Comparison of ENCODE assay signal across 28 mouse cellular contexts in genomic region chr5:37819541-37819940, GRCm38 (mm10). TPM values are rescaled to one million over a fixed set of nuclear protein-coding genes. Genes with fewer than 3 reads are reported as not detected.
DNase-seq lines count a peak whose midpoint lies in the region; ATAC-seq and TF ChIP-seq lines count a peak whose summit lies in the region.
"Had no signal": no experiment of that assay in that cellular context is flagged by ENCODE, and none has a peak within 500 bp of the region (broad histone marks: within the 10 kb centered on the region; RNA-seq: fewer than 3 reads in every experiment).

No protein-coding gene starts in this region.

- H3K79me2 ChIP-seq in heart, adult 2 months (replicated peaks; ENCODE audit: control insufficient read depth, insufficient read depth, low read length) = no peaks in the 10 kb centered on the region

- no peak overlapping the region for H3K27ac ChIP-seq in forebrain, embryonic 10.5 days
- no peak overlapping the region for H3K27ac ChIP-seq in forebrain, embryonic 11.5 days (ENCODE audit: low read depth, low read length)
- peak overlapping the region; percentile 75; the same call in 1 of the 2 replicates for H3K27ac ChIP-seq in embryonic facial prominence, embryonic 10.5 days (replicated peaks)
- H3K27ac ChIP-seq in embryonic facial prominence, embryonic 15.5 days (replicated peaks) = peak overlapping the region; percentile 71
- peak overlapping the region; percentile 53 for H3K27ac ChIP-seq in limb, embryonic 14.5 days (replicated peaks; ENCODE audit: low read depth, low read length)
- H3K27ac ChIP-seq in heart, adult 2 months = no peak overlapping the region
- H3K27ac ChIP-seq: hindbrain, embryonic 15.5 days; stomach, embryonic 15.5 days had no signal

- no peak for TF ChIP-seq POLR2A in limb, embryonic 14.5 days (IDR thresholded peaks at IDR 0.05; ENCODE audit: borderline replicate concordance, extremely low read depth, insufficient read depth, insufficient read length)
- no peak for TF ChIP-seq POLR2A in heart, adult 2 months (IDR thresholded peaks at IDR 0.05; ENCODE audit: insufficient read depth, low read depth, low read length)

- ATAC-seq in forebrain, embryonic 11.5 days (replicated peaks; ENCODE audit: low FRiP score) = no peak
- ATAC-seq in embryonic facial prominence, embryonic 15.5 days (ENCODE audit: insufficient number of reproducible peaks, low FRiP score, low TSS enrichment, low read depth) = no peak
- ATAC-seq in limb, embryonic 14.5 days (ENCODE audit: low FRiP score, low read depth) = no peak
- ATAC-seq: forebrain, embryonic 16.5 days; inflammation-experienced regulatory T-cells, adult 6 months; Patski had no signal

- H3K4me2 ChIP-seq in forebrain, embryonic 11.5 days (ENCODE audit: low read depth, low read length, severe bottlenecking) = no peak overlapping the region
- H3K4me2 ChIP-seq in embryonic facial prominence, embryonic 15.5 days (replicated peaks) = peak overlapping the region; percentile 53
- peak overlapping the region; percentile 39 for H3K4me2 ChIP-seq in limb, embryonic 14.5 days (replicated peaks; ENCODE audit: low read depth, low read length, severe bottlenecking)
- H3K4me2 ChIP-seq: heart, embryonic 12.5 days; hindbrain, embryonic 15.5 days; stomach, embryonic 15.5 days had no signal

- no peak for TF ChIP-seq CTCF in heart, adult 2 months (IDR thresholded peaks at IDR 0.05)

- no peak overlapping the region for H3K9ac ChIP-seq in forebrain, embryonic 11.5 days (ENCODE audit: low read length)
- 0 out of 2 replicates have a peak overlapping the region, but pooled peaks have one; percentile 16 for H3K9ac ChIP-seq in embryonic facial prominence, embryonic 15.5 days
- peak overlapping the region; percentile 38 for H3K9ac ChIP-seq in limb, embryonic 14.5 days (ENCODE audit: low read depth, low read length, severe bottlenecking)
- H3K9ac ChIP-seq in heart, adult 2 months (ENCODE audit: low read depth, low read length) = no peak overlapping the region
- H3K9ac ChIP-seq: heart, embryonic 12.5 days; hindbrain, embryonic 15.5 days; stomach, embryonic 15.5 days had no signal

- peak overlapping the region; percentile 8; the same call in 1 of the 2 replicates for H3K4me3 ChIP-seq in forebrain, embryonic 10.5 days
- H3K4me3 ChIP-seq in forebrain, embryonic 11.5 days (ENCODE audit: low read depth, low read length) = no peak overlapping the region
- H3K4me3 ChIP-seq in embryonic facial prominence, embryonic 10.5 days = peak overlapping the region; percentile 72
- peak overlapping the region; percentile 35 for H3K4me3 ChIP-seq in embryonic facial prominence, embryonic 15.5 days (replicated peaks)
- peak overlapping the region; percentile 23 for H3K4me3 ChIP-seq in limb, embryonic 14.5 days (replicated peaks; ENCODE audit: low read length)
- H3K4me3 ChIP-seq in heart, adult 2 months = no peak overlapping the region
- H3K4me3 ChIP-seq: heart, embryonic 12.5 days; hindbrain, embryonic 15.5 days; stomach, embryonic 15.5 days had no signal

- H3K36me3 ChIP-seq in forebrain, embryonic 10.5 days (replicated peaks) = peaks cover 8% of the 10 kb centered on the region
- H3K36me3 ChIP-seq in forebrain, embryonic 11.5 days (ENCODE audit: control insufficient read depth, insufficient read depth, low read length) = no peaks in the 10 kb centered on the region
- peaks cover 22% of the 10 kb centered on the region for H3K36me3 ChIP-seq in embryonic facial prominence, embryonic 10.5 days (replicated peaks)
- H3K36me3 ChIP-seq in embryonic facial prominence, embryonic 15.5 days = no peaks in the 10 kb centered on the region
- H3K36me3 ChIP-seq in limb, embryonic 14.5 days (ENCODE audit: control insufficient read depth, insufficient read depth, low read length) = 0 out of 2 replicates have a peak, but pooled peaks cover 3% of the 10 kb centered on the region
- no peaks in the 10 kb centered on the region for H3K36me3 ChIP-seq in heart, adult 2 months (ENCODE audit: control insufficient read depth, insufficient read depth, low read length)
- H3K36me3 ChIP-seq: heart, embryonic 12.5 days; hindbrain, embryonic 15.5 days; stomach, embryonic 15.5 days had no signal

- TF ChIP-seq EP300 in heart, adult 2 months (IDR thresholded peaks at IDR 0.05; ENCODE audit: insufficient read depth, low read depth, low read length) = no peak

- intact Hi-C loops in heart, adult 2 months (cut with DNase I) = no loop called here

- WGBS in forebrain, embryonic 10.5 days = 10% methylated on average over 5 of the region's 5 CpGs
- WGBS in forebrain, embryonic 11.5 days = 11% methylated on average over 5 of the region's 5 CpGs
- WGBS in embryonic facial prominence, embryonic 10.5 days = 11% methylated on average over 5 of the region's 5 CpGs
- 25% methylated on average over 5 of the region's 5 CpGs for WGBS in embryonic facial prominence, embryonic 15.5 days
- 17% methylated on average over 5 of the region's 5 CpGs for WGBS in limb, embryonic 14.5 days
- WGBS in heart, adult 2 months = 64% methylated on average over 5 of the region's 5 CpGs

- H3K27me3 ChIP-seq in forebrain, embryonic 10.5 days (ENCODE audit: poor library complexity, severe bottlenecking) = peaks cover 100% of the 10 kb centered on the region
- H3K27me3 ChIP-seq in forebrain, embryonic 11.5 days (ENCODE audit: control insufficient read depth, insufficient read depth, low read length) = peaks cover 88% of the 10 kb centered on the region
- peaks cover 100% of the 10 kb centered on the region for H3K27me3 ChIP-seq in embryonic facial prominence, embryonic 10.5 days (replicated peaks; ENCODE audit: low read depth, poor library complexity, severe bottlenecking)
- H3K27me3 ChIP-seq in embryonic facial prominence, embryonic 15.5 days = peaks cover 80% of the 10 kb centered on the region
- peaks cover 64% of the 10 kb centered on the region for H3K27me3 ChIP-seq in limb, embryonic 14.5 days (ENCODE audit: control insufficient read depth, insufficient read depth, low read length)
- H3K27me3 ChIP-seq in heart, adult 2 months (ENCODE audit: control insufficient read depth, insufficient read depth, low read length) = peaks cover 11% of the 10 kb centered on the region
- H3K27me3 ChIP-seq: Patski had no signal

- no peaks in the 10 kb centered on the region for H3K9me3 ChIP-seq in forebrain, embryonic 10.5 days
- H3K9me3 ChIP-seq in forebrain, embryonic 11.5 days (ENCODE audit: control insufficient read depth, low read length) = no peaks in the 10 kb centered on the region
- no peaks in the 10 kb centered on the region for H3K9me3 ChIP-seq in embryonic facial prominence, embryonic 10.5 days
- H3K9me3 ChIP-seq in embryonic facial prominence, embryonic 15.5 days (replicated peaks) = no peaks in the 10 kb centered on the region
- H3K9me3 ChIP-seq in limb, embryonic 14.5 days (ENCODE audit: control insufficient read depth, low read length) = no peaks in the 10 kb centered on the region
- H3K9me3 ChIP-seq: heart, embryonic 12.5 days; hindbrain, embryonic 15.5 days; stomach, embryonic 15.5 days had no signal

- no peak for DNase-seq in forebrain, embryonic 10.5 days (ENCODE audit: extremely low spot score, low spot score)
- no peak for DNase-seq in forebrain, embryonic 11.5 days (ENCODE audit: low spot score)
- DNase-seq in embryonic facial prominence, embryonic 10.5 days (ENCODE audit: low spot score) = peak; percentile 45
- DNase-seq in limb, embryonic 14.5 days (ENCODE audit: low spot score) = no peak
- no peak for DNase-seq in heart, adult 2 months
- no peak for DNase-seq in cerebellum, postnatal 36 days
- DNase-seq in right cerebral cortex, adult 18-20 months = no peak
- DNase-seq: adrenal gland, postnatal 10 days; cerebellum, adult 8-10 months; gastrocnemius, postnatal 10 days; heart, adult 11 months; heart, postnatal 4 days; kidney, adult 11 months; kidney, postnatal 14 days; lung, postnatal 36 days; midbrain, embryonic 14.5 days; right cerebral cortex, postnatal 14 days; thymus, postnatal 14 days had no signal

- H3K4me1 ChIP-seq in forebrain, embryonic 10.5 days = peaks cover 64% of the 10 kb centered on the region
- H3K4me1 ChIP-seq in forebrain, embryonic 11.5 days (replicated peaks; ENCODE audit: control insufficient read depth, insufficient read depth, low read length) = peaks cover 11% of the 10 kb centered on the region
- peaks cover 69% of the 10 kb centered on the region for H3K4me1 ChIP-seq in embryonic facial prominence, embryonic 10.5 days
- peaks cover 49% of the 10 kb centered on the region for H3K4me1 ChIP-seq in embryonic facial prominence, embryonic 15.5 days
- peaks cover 22% of the 10 kb centered on the region for H3K4me1 ChIP-seq in limb, embryonic 14.5 days (ENCODE audit: control insufficient read depth, insufficient read depth, low read length)
- no peaks in the 10 kb centered on the region for H3K4me1 ChIP-seq in heart, adult 2 months (ENCODE audit: control insufficient read depth, insufficient read depth, low read length)

RNA-seq across cellular contexts. Expression of gene Msx1, which starts 4.8 kb away (rescaled TPM):
- polyA plus RNA-seq in forebrain, embryonic 10.5 days (2016; fragmentation: Nextera tagmentation; extraction: Ambion mirVana) = 176 and 192 TPM in 2 replicates
- polyA plus RNA-seq in forebrain, embryonic 11.5 days (2014; fragmentation: Nextera tagmentation; extraction: Ambion mirVana) = 164 and 175 TPM in 2 replicates
- polyA plus RNA-seq in embryonic facial prominence, embryonic 10.5 days (2016; fragmentation: Nextera tagmentation; extraction: Ambion mirVana) = 333 and 362 TPM in 2 replicates
- polyA plus RNA-seq in embryonic facial prominence, embryonic 15.5 days (2015; fragmentation: Nextera tagmentation; extraction: Ambion mirVana) = 181 and 201 TPM in 2 replicates
- 81.2 and 120 TPM in 2 replicates for polyA plus RNA-seq in limb, embryonic 14.5 days (2012; rRNA removed)
- 122 and 166 TPM in 2 replicates for polyA plus RNA-seq in limb, embryonic 14.5 days (2014; fragmentation: Nextera tagmentation; extraction: Ambion mirVana)
- total RNA-seq in heart, adult 2 months (2021) = 1 to 10 TPM; 2.3 to 3.1 TPM
- 3.7 TPM in 2 replicates for polyA plus RNA-seq in heart, adult 2 months (2012; rRNA removed)
- total RNA-seq: megakaryocyte, adult 5-6 weeks; MEL; monocyte, adult 5-6 weeks had no signal
- polyA plus RNA-seq: inflammation-experienced regulatory T-cells, adult 6 months had no signal

Comparison
In these comparisons a context has a peak if more than half of its experiments do, and no peak if none do; other contexts are left out.
1. H3K4me3 ChIP-seq: peak in forebrain, embryonic 10.5 days (single experiment), embryonic facial prominence, embryonic 10.5 days (single experiment), embryonic facial prominence, embryonic 15.5 days (single experiment) and limb, embryonic 14.5 days (single experiment); none in forebrain, embryonic 11.5 days (single experiment) and heart, adult 2 months (single experiment).
2. H3K27ac ChIP-seq: peak in embryonic facial prominence, embryonic 10.5 days (single experiment), embryonic facial prominence, embryonic 15.5 days (single experiment) and limb, embryonic 14.5 days (single experiment); none in forebrain, embryonic 10.5 days (single experiment), forebrain, embryonic 11.5 days (single experiment) and heart, adult 2 months (single experiment).
3. H3K9ac ChIP-seq: peak in embryonic facial prominence, embryonic 15.5 days (single experiment) and limb, embryonic 14.5 days (single experiment); none in forebrain, embryonic 11.5 days (single experiment) and heart, adult 2 months (single experiment).
4. RNA of gene Msx1, which starts 4.8 kb away (polyA plus RNA-seq): 333 to 362 TPM in embryonic facial prominence, embryonic 10.5 days, 181 to 201 TPM in embryonic facial prominence, embryonic 15.5 days, 176 to 192 TPM in forebrain, embryonic 10.5 days, 164 to 175 TPM in forebrain, embryonic 11.5 days and 81.2 to 166 TPM in limb, embryonic 14.5 days; 3.7 TPM in heart, adult 2 months; every median in the first group is over 10 times any median in the second.